ENCODE assay signal across 20 mouse cellular contexts in the genomic region with DNA sequence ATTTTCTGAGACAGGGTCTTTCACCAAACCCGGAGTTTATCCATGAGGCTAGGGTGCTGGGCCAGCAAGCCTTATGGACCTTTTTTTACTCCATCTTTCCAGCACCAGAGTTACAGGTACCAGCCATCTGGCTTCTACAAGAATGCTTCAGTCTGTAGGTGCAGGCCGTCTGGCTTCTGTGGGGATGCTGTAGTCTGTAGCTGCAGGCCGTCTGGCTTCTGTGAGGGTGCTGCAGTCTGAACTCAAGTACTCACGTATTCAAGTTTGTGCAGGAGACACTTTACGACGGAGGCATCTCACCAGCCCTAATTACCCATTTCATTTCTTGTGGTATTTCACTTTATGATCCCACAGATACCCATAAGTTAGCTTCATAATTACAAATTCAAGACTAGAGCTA.
"Had no signal": no experiment of that assay in that cellular context is flagged by ENCODE, and none has a peak within 500 bp of the region (broad histone marks: within the 10 kb centered on the region; RNA-seq: fewer than 3 reads in every experiment).

No protein-coding gene starts in this region.

- H3K36me3 ChIP-seq: liver, embryonic 13.5 days; liver, embryonic 15.5 days; lung, embryonic 15.5 days; midbrain, embryonic 12.5 days; stomach, embryonic 15.5 days had no signal

- ATAC-seq: liver, postnatal 0 days; lung, postnatal 0 days; midbrain, embryonic 16.5 days had no signal

- H3K27me3 ChIP-seq: liver, embryonic 13.5 days; liver, embryonic 15.5 days; lung, embryonic 15.5 days; midbrain, embryonic 12.5 days; stomach, embryonic 15.5 days had no signal

- H3K4me3 ChIP-seq: liver, embryonic 13.5 days; liver, embryonic 15.5 days; lung, embryonic 15.5 days; megakaryocyte, embryonic 14.5 days; midbrain, embryonic 12.5 days; stomach, embryonic 15.5 days had no signal

- H3K4me1 ChIP-seq: liver, embryonic 13.5 days; liver, embryonic 15.5 days; lung, embryonic 15.5 days; megakaryocyte, embryonic 14.5 days; stomach, embryonic 15.5 days had no signal

- H3K27ac ChIP-seq: liver, embryonic 13.5 days; liver, embryonic 15.5 days; lung, embryonic 15.5 days; macrophage; midbrain, embryonic 12.5 days; stomach, embryonic 15.5 days; stomach, postnatal 0 days had no signal

- DNase-seq: liver, embryonic 13.5 days; liver, postnatal 0 days; lung, adult 2 months; lung, postnatal 14 days; lung, postnatal 36 days; midbrain, embryonic 14.5 days; right cerebral cortex, postnatal 14 days; thymus, adult 2 months; thymus, postnatal 25 days; thymus, postnatal 4 days had no signal

- H3K9me3 ChIP-seq: liver, embryonic 13.5 days; liver, embryonic 15.5 days; lung, embryonic 15.5 days; megakaryocyte, embryonic 14.5 days; midbrain, embryonic 12.5 days; stomach, embryonic 15.5 days had no signal

- H3K9ac ChIP-seq: liver, embryonic 13.5 days; liver, embryonic 15.5 days; liver, postnatal 0 days; lung, embryonic 15.5 days; midbrain, embryonic 12.5 days; stomach, embryonic 15.5 days had no signal

- H3K4me2 ChIP-seq: liver, embryonic 11.5 days; liver, embryonic 13.5 days; liver, embryonic 15.5 days; lung, embryonic 15.5 days; midbrain, embryonic 12.5 days; stomach, embryonic 15.5 days had no signal
